Mouse (Mus musculus) forebrain, embryonic 10.5 days (tissue): ENCODE data around the gene Mllt10. TPM values are rescaled to one million over a fixed set of nuclear protein-coding genes. Genes with fewer than 3 reads are reported as not detected.

Experiments
- DNase-seq: peaks from one replicate; pipeline ENCODE4 v3.0.0-alpha.2; 2017; ENCODE audit warnings: low spot score; ENCODE audit errors: extremely low spot score
- H3K27ac ChIP-seq: fragments of 300-500 bp; sonication (generic); 2 replicates; pipeline ENCODE4 v1.5.1; 2016; ENCODE audit warnings: mild to moderate bottlenecking
- H3K27me3 ChIP-seq: fragments of 300-500 bp; sonication (generic); 2 replicates; pipeline ENCODE4 v1.6.1; 2016; ENCODE audit warnings: mild to moderate bottlenecking; ENCODE audit not compliant: poor library complexity, severe bottlenecking
- H3K36me3 ChIP-seq: fragments of 300-500 bp; sonication (generic); replicated peaks from 2 replicates; pipeline ENCODE4 v1.6.1; 2016; ENCODE audit warnings: mild to moderate bottlenecking, moderate library complexity
- H3K4me1 ChIP-seq: fragments of 300-500 bp; sonication (generic); 2 replicates; pipeline ENCODE4 v1.6.1; 2016
- H3K4me3 ChIP-seq: fragments of 300-500 bp; sonication (generic); 2 replicates; pipeline ENCODE4 v1.5.1; 2016; ENCODE audit warnings: mild to moderate bottlenecking, moderate library complexity
- H3K9me3 ChIP-seq: fragments of 300-500 bp; sonication (generic); 2 replicates; pipeline ENCODE4 v1.6.1; 2016; ENCODE audit warnings: mild to moderate bottlenecking, moderate library complexity
- WGBS: fragments of 180-500 bp; shearing (Covaris S2); methylation state at CpG from one replicate; pipeline ENCODE4 v1.1.7; 2016; 5-methylcytosine and 5-hydroxymethylcytosine counted together
- polyA plus RNA-seq: library from polyadenylated mRNA; unstranded; fragments of >200 nt; fragmentation: Nextera tagmentation; extraction: Ambion mirVana; gene quantifications from 2 replicates; pipeline ENCODE4 v1.2.1, GENCODE M21; 2016

Gene Mllt10
- polyA plus RNA-seq, 1 experiment from 2014 or later = 65.0 TPM

DNA sequence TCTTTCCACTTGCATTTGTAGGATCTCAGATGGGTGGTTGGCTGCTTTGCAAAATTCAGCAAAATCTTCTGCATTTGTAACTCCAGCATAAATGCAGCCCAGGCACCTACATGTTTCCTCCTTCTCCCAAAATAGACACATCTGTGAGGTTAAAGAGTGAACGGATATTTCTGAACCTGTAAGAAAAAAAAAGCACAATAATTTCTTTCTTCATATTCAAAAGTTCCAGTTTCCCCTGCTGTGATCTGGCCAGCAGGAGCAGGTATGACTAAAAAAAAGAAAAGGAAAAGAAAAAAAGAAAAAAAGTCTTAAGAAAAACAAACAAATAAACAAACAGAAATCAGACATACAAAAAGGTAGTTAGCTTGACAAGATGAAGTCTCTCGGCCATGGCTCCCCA lies 5.0 kb upstream of the Mllt10 start:
- Histone ChIP-seq H3K4me1 (peaks cover 62% of the 10 kb centered on the region), H3K27ac (peak overlapping the region; percentile 99), H3K27me3 (no peaks in the 10 kb centered on the region), H3K9me3 (no peaks in the 10 kb centered on the region), H3K4me3 (peak overlapping the region; percentile 93), H3K36me3 (peaks cover 12% of the 10 kb centered on the region)
- WGBS = 6% methylated on average over 2 of the region's 2 CpGs
- DNase-seq = no peak

DNA sequence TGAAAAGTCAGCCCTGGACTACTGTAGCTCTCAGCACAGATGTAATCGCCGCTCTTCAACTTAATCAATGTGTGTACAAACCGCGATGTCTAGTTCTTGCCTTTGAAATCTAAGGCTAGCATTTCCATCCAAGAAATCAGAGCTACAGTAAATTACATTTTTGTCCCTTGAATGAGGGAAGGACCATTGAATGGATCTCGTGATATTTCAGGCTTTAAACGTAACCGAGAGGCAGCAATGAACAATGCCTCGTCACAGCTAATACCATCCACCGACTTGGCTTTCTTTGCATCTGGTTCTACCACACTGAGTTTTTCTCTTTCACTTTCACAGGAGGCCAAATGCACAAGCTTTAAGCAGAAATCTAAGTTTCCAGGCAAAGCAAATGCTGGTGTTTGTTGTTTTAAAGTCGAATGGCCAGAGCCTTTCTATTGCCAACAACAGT lies 4.5 kb upstream of the Mllt10 start:
- Histone ChIP-seq H3K27ac (peak overlapping the region; percentile 99), H3K4me1 (peaks cover 62% of the 10 kb centered on the region), H3K27me3 (no peaks in the 10 kb centered on the region), H3K36me3 (peaks cover 10% of the 10 kb centered on the region), H3K9me3 (no peaks in the 10 kb centered on the region), H3K4me3 (peak overlapping the region; percentile 93)
- DNase-seq = peak; percentile 52
- 4% methylated on average over 10 of the region's 10 CpGs for WGBS

GRCm38 (mm10) chr2:18051026-18051830 lies 3.8 kb upstream of the Mllt10 start:
- Histone ChIP-seq H3K4me1 (peaks cover 62% of the 10 kb centered on the region), H3K27me3 (no peaks in the 10 kb centered on the region), H3K4me3 (peak overlapping the region; percentile 93), H3K9me3 (no peaks in the 10 kb centered on the region), H3K36me3 (peaks cover 5% of the 10 kb centered on the region; the same call in 1 of the 2 replicates), H3K27ac (peak overlapping the region; percentile 99)
- peak; percentile 60 for DNase-seq
- WGBS = 4% methylated on average over 11 of the region's 11 CpGs

- H3K27ac ChIP-seq = peak overlapping the region; percentile 99
- no peaks in the 10 kb centered on the region for H3K9me3 ChIP-seq
- peaks cover 2% of the 10 kb centered on the region; the same call in 1 of the 2 replicates for H3K36me3 ChIP-seq
- WGBS = 21% methylated on average over 3 of the region's 3 CpGs
- no peaks in the 10 kb centered on the region for H3K27me3 ChIP-seq
- peak overlapping the region; percentile 93 for H3K4me3 ChIP-seq
- H3K4me1 ChIP-seq = peaks cover 62% of the 10 kb centered on the region
- DNase-seq = no peak
Measured at GRCm38 (mm10) chr2:18051831-18052170, 3.2 kb upstream of the Mllt10 start.

DNA sequence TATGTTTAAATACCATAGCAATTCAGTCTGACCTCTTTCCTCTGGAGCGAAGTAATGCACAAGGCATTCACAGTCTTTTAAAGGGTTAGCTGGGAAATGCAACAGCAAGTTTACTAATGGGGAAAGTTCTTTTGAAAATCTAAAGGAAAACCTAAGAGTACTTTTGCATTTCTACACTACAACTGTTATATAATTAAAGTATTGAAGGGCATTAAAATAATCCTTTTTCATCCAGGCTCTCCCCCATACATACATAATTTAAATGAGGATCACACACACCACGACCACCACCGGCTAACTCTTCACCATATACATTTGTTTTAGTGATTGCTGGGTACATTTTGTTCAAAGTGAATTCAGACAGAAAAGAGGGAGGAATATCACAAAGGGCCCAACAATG lies 2.5 kb upstream of the Mllt10 start:
- peak overlapping the region; percentile 93 for H3K4me3 ChIP-seq
- WGBS = 16% methylated on average over 3 of the region's 3 CpGs
- no peaks in the 10 kb centered on the region for H3K36me3 ChIP-seq
- H3K9me3 ChIP-seq = no peaks in the 10 kb centered on the region
- no peaks in the 10 kb centered on the region for H3K27me3 ChIP-seq
- peak overlapping the region; percentile 99 for H3K27ac ChIP-seq
- H3K4me1 ChIP-seq = peaks cover 62% of the 10 kb centered on the region
- no peak for DNase-seq

DNA sequence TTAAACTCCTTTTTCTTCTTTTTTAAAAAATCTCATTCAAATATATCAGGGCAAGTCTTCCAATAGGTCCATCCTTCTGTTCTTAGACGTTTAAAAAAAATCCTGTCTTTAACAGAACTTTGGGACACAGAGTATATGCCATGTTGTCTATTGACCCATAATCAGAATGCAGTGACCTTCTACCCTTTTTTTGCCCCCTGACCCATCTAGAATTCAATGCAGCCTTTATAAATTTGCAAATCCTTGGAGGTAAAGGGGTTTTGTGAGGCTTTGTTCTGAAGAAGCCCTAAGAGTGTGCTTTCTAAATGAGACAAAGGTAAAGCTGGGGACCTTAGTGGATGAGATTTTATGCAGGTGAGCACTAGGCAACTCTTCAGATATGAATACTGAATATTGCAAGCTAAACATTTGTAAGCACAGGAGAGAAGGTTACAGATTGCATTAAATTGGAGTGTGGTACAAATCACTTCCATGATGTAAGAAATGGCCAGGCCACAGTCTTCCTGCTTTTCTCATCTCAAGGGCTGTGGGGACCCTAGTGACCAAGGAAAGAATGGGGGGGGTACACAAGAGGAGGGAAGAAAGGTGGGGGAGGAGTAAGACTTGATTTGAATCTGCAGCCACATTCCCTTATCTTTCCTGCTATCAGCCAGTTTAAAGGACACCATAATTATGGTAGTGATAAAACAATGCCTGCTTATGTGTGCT lies 1.6 kb upstream of the Mllt10 start:
- DNase-seq = no peak
- WGBS = 5% methylated on average over 1 of the region's 1 CpGs
- Histone ChIP-seq H3K36me3 (no peaks in the 10 kb centered on the region), H3K9me3 (no peaks in the 10 kb centered on the region), H3K4me3 (peak overlapping the region; percentile 93), H3K27ac (peak overlapping the region; percentile 99), H3K27me3 (no peaks in the 10 kb centered on the region), H3K4me1 (peaks cover 66% of the 10 kb centered on the region)

GRCm38 (mm10) chr2:18053951-18054530 lies 996 bp upstream of the Mllt10 start:
- H3K4me3 ChIP-seq = peak overlapping the region; percentile 93
- peaks cover 68% of the 10 kb centered on the region for H3K4me1 ChIP-seq
- H3K27ac ChIP-seq = peak overlapping the region; percentile 99

GRCm38 (mm10) chr2:18055929-18056785 lies 1.1 kb downstream of the Mllt10 start:
- peak; percentile 99 for DNase-seq
- H3K27me3 ChIP-seq = no peaks in the 10 kb centered on the region

More at GRCm38 (mm10) chr2:18053951-18054530, 996 bp upstream of the Mllt10 start:
- H3K27me3 ChIP-seq = no peaks in the 10 kb centered on the region
- no peaks in the 10 kb centered on the region for H3K36me3 ChIP-seq
- WGBS = 7% methylated on average over 2 of the region's 2 CpGs
- H3K9me3 ChIP-seq = no peaks in the 10 kb centered on the region
- no peak for DNase-seq

DNA sequence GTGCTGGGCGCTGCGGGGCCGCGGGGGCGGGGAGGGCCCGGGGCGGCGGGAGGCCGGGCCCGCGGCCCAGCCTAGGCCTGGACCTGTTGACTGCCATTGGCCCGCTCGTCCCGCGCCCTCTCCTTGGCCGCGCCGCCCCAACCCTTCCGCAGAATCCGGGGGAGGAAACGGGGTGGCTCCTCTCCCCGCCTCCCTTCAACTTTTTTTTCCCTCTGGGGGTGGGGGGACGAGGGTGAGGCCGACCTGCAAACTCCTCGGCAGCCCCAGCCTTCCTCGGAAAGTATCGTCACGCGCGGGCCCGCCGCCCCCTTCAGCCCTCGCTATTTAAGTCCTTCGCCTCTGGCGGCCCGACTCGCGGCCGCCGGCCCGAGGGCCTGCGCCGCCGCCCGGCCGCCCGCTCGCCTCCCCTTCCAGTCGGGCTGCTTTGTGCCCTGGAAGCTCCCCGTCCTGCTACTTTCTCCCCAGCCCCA lies 1.8 kb downstream of the Mllt10 start:
- Histone ChIP-seq H3K36me3 (no peaks in the 10 kb centered on the region), H3K4me3 (peak overlapping the region; percentile 93), H3K27ac (peak overlapping the region; percentile 99), H3K4me1 (peaks cover 66% of the 10 kb centered on the region), H3K27me3 (no peaks in the 10 kb centered on the region), H3K9me3 (no peaks in the 10 kb centered on the region)
- under 1% methylated on average over 35 of the region's 50 CpGs for WGBS
- DNase-seq = peak; percentile 93

More at GRCm38 (mm10) chr2:18055929-18056785, 1.1 kb downstream of the Mllt10 start:
- Histone ChIP-seq H3K4me3 (peak overlapping the region; percentile 93), H3K27ac (peak overlapping the region; percentile 99), H3K4me1 (peaks cover 68% of the 10 kb centered on the region), H3K9me3 (no peaks in the 10 kb centered on the region), H3K36me3 (no peaks in the 10 kb centered on the region)
- WGBS = under 1% methylated on average over 45 of the region's 66 CpGs

GRCm38 (mm10) chr2:18057336-18058145 lies 2.5 kb downstream of the Mllt10 start:
- DNase-seq = peak; percentile 61
- Histone ChIP-seq H3K4me1 (peaks cover 66% of the 10 kb centered on the region), H3K4me3 (peak overlapping the region; percentile 93), H3K9me3 (no peaks in the 10 kb centered on the region), H3K27me3 (no peaks in the 10 kb centered on the region), H3K36me3 (no peaks in the 10 kb centered on the region), H3K27ac (peak overlapping the region; percentile 99)
- under 1% methylated on average over 48 of the region's 48 CpGs for WGBS

- DNase-seq = no peak
- Histone ChIP-seq H3K4me3 (peak overlapping the region; percentile 93), H3K4me1 (peaks cover 66% of the 10 kb centered on the region), H3K27ac (peak overlapping the region; percentile 99), H3K9me3 (no peaks in the 10 kb centered on the region), H3K36me3 (no peaks in the 10 kb centered on the region), H3K27me3 (no peaks in the 10 kb centered on the region)
- 10% methylated on average over 9 of the region's 9 CpGs for WGBS
Measured at GRCm38 (mm10) chr2:18058146-18058708, 3.2 kb downstream of the Mllt10 start.
